Mouse (Mus musculus) stomach, adult 2 months (tissue): ENCODE measurements around the gene Slc8a2. TPM values are rescaled to one million over a fixed set of nuclear protein-coding genes. Genes with fewer than 3 reads are reported as not detected.

ENCODE experiments used
- polyA plus RNA-seq: library from polyadenylated mRNA; depleted of rRNA; stranded (reverse); fragments of >200 nt; gene quantifications from 2 replicates; pipeline ENCODE4 v1.2.3, GENCODE M21; 2012; rRNA removed

Gene Slc8a2
- 2.0 and 2.7 TPM in 2 replicates for polyA plus RNA-seq

DNA sequence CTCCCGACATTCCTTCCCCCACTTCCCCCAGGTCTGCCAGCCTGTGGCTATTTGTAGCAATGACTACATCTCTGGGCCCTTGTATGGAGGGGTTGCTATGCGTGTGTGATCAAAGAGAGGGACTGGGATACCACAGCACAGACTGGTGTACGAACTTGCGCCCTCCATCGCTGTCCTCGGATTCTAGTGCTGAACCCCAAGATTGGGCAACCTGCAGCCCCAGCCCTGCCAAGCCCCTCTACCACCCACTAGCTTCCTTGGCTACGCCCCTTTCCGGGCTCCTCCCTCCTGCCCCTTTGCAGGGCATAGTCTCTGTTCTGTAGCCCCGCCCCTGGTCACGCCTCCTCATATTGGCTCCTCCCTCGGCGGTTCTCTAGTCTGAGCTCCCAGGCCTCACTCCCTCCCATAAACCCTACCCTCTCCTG, at the start of gene Slc8a2:
Slc8a2 (plus strand) TSS at position 406 of the 425 bp plus-strand sequence.

DNA sequence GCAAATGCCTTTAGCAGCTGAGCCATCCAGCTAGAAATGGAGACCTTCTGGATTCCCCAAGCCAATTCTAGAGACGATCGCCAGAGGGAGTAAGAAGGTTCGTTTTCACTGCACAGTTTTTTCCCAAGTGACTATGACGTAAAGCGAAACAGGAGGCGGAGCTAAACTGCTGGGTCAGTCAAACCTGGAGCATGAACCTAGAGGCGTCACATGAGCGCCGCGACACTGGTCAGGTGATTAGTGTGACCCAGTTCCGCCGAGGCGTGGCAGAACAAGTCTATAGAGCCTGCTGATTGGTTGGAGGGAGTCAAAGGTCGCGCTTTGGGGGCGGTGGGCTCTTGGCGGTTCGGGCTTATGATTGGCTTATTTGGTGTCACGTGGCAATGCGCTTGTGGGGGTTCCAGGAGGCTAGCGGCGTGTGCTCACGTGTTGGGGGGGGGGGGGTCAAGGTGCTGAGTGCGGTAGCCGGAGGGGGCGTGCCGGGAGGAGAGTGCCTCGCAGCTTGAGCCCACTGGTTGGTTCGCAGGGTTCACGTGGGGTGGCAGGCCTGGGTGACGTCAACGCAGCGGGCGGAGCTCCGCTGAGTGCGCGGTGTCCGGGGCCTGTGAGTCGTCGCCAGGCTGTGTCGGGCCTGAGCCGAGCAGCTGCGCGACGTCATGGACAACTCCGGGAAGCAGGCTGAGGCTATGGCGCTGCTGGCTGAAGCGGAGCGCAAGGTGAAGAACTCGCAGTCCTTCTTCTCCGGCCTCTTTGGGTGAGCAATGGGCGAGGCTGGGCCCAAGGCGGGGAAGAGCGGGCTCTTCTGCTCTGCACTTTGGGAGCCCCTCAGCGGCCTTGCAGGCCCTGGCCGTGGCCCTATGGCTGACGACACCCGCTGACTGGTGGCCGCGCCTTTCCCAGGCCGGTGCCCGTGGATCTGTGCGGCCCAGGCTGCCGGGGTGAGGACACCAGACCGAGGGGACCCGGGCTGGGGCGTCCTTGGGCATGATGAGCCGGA, 31.3 kb upstream of the Slc8a2 start, which contains the start of gene Napa:
Napa (plus strand) TSS at position 438 of the 997 bp plus-strand sequence.

DNA sequence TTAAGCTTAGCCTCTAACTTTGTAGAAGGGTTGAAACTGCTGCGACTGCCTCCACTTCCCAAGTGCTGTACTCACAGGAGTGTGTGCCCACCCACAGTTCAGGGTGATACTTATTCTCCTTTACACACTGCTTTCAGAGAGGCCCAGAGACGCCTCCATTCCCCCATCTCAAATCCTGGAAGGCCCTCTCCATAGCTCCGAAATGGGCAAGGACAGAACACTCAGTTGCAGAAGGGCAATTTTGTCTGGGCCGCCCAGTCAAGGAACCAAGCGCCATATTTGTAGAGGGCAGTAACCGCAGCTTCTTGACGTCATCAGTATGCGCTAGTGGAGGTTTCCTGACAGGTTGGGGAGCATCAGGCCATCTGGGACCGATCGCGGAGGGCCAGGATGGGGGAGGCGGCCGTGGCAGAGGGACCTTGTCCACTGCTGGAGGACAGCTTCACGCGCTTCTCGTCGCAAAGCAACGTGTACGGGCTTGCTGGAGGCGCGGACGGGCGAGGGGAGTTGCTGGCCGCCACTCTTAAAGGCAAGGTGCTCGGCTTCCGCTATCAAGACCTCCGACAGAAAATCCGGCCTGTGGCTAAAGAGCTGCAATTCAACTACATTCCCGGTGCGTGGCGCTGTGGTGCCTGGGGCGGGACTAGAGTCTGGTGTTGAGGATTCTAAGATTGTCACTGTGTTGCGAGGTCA, 9.9 kb upstream of the Slc8a2 start, which contains the start of gene Kptn:
Kptn (plus strand) TSS at position 327 of the 693 bp plus-strand sequence.

DNA sequence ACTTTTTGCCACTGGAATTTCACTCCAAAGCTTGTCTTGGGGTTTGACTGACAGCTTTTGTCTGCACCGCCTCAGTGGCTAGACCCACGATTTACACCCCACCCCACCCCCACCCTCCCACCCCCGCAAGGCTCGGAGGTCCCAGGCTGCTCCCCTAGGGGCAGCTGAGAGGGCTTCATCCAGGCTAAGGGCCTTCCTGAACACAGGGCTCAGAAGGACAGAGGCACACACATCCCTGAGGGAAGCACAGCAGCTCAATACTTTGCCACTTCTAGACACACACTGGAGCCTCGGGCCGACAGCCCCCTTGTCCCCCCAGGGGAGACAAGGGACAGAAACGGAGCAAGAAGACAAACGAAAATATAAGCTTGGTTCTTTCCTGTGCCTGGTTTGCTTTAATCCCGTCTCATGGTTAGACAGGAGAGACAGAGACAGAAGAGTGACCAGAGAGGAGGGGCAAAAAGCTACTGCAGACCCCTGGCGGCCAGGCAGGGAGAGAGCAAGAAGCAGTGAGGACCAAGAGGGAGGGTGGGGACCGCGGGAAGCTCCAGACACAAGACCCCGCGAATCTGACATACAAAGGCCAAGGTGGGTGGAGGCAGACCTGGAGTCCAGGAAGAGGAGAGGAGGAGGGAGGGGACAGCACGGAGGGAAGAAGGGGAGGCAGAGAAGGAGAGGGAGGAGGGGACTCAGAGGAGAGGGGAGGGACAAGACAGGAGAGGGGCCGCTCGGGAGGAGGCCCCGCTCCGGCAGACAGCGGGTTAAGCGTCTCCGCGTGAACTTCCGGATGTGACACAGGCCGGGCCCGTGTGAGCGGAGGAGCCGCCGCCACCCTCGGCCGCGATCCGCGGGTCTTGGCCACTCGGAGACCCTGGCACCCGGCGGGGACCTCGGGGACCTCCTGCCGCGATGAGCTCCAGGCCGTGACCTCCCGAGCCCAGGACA, 45.2 kb downstream of the Slc8a2 start, which contains the start of gene Meis3:
Meis3 (plus strand) TSS at position 494 of the 945 bp plus-strand sequence.

Other genes starting within 250 kb of the Slc8a2 start
- not detected in 2 replicates for gene Crx, start 249.9 kb upstream of the Slc8a2 start, polyA plus RNA-seq
- gene Crxos, start 247.2 kb upstream of the Slc8a2 start, polyA plus RNA-seq, result not detected in 2 replicates
- 138 and 184 TPM in 2 replicates for gene Selenow, start 207.4 kb upstream of the Slc8a2 start, polyA plus RNA-seq
- gene Nop53, start 183.8 kb upstream of the Slc8a2 start, polyA plus RNA-seq, result 35.0 and 43.3 TPM in 2 replicates
- 27.5 and 29.2 TPM in 2 replicates for gene Ehd2, start 162.3 kb upstream of the Slc8a2 start, polyA plus RNA-seq
- gene Bicra, start 81.9 kb upstream of the Slc8a2 start, polyA plus RNA-seq, result 8.9 and 11.6 TPM in 2 replicates
- 0.01 TPM in 1 of 2 replicates, not detected in the other for gene Zfp541, start 68.0 kb upstream of the Slc8a2 start, polyA plus RNA-seq
- 109 and 126 TPM in 2 replicates for gene Napa, start 31.4 kb upstream of the Slc8a2 start, polyA plus RNA-seq
- 9.2 and 12.5 TPM in 2 replicates for gene Kptn, start 9.9 kb upstream of the Slc8a2 start, polyA plus RNA-seq
- 22.8 and 30.1 TPM in 2 replicates for gene Meis3, start 45.3 kb downstream of the Slc8a2 start, polyA plus RNA-seq
- gene Dhx34, start 92.2 kb downstream of the Slc8a2 start, polyA plus RNA-seq, result 17.4 and 20.1 TPM in 2 replicates
- gene C5ar2, start 114.3 kb downstream of the Slc8a2 start, polyA plus RNA-seq, result 0.09 and 0.17 TPM in 2 replicates
- 2.5 and 2.9 TPM in 2 replicates for gene C5ar1, start 129.7 kb downstream of the Slc8a2 start, polyA plus RNA-seq
- 78.2 and 211 TPM in 2 replicates for gene Inafm1, start 143.8 kb downstream of the Slc8a2 start, polyA plus RNA-seq
- gene Ccdc9, start 157.0 kb downstream of the Slc8a2 start, polyA plus RNA-seq, result 14.8 and 16.5 TPM in 2 replicates
- gene Bbc3, start 178.6 kb downstream of the Slc8a2 start, polyA plus RNA-seq, result 12.5 and 38.0 TPM in 2 replicates